In the genomic region with DNA sequence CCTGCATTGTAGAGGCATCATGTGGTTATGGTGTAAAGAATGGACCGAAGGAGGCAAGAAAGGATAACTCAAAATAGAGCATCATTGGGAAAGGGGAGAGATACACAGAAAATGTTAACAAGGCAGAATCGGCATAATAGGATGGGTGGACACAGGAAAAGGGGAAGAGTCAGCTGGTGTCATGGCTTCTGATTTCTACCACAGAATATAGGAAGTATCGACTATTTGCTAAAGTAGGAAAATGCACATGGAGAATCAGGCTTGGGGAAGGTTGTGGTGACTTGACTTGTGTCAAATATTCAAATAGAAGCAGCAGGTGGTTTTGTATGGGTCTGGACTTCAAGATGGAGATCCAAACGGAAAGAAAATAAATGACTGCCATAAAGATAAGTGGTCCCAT, we compare ENCODE assay signal across 12 mouse cellular contexts. TPM values are rescaled to one million over a fixed set of nuclear protein-coding genes. Genes with fewer than 3 reads are reported as not detected.
"Had no signal": no experiment of that assay in that cellular context is flagged by ENCODE, and none has a peak within 500 bp of the region (broad histone marks: within the 10 kb centered on the region; RNA-seq: fewer than 3 reads in every experiment).

No protein-coding gene starts in this region.

- DNase-seq: retina, postnatal 1 day; right cerebral cortex, adult 18-20 months; right cerebral cortex, postnatal 14 days; right cerebral cortex, postnatal 25 days; right cerebral cortex, postnatal 4 days; spleen, adult 18-20 months; thymus, adult 2 months; thymus, postnatal 14 days; thymus, postnatal 25 days; thymus, postnatal 36 days; thymus, postnatal 4 days had no signal

RNA-seq across cellular contexts. Expression of gene Gm10198, which starts 54.7 kb away (rescaled TPM):
- total RNA-seq: neutrophil, adult 5-6 weeks had no signal
